Mouse (Mus musculus) ES-Bruce4 (cell line): ENCODE results near the gene Rpl35a. TPM values are rescaled to one million over a fixed set of nuclear protein-coding genes. Genes with fewer than 3 reads are reported as not detected.

ENCODE experiments used
- H3K27ac ChIP-seq: 2 replicates; pipeline ENCODE4 v1.5.1; 2012; ENCODE audit warnings: low read length, inconsistent platforms; ENCODE audit not compliant: insufficient read depth
- H3K27me3 ChIP-seq: 2 replicates; pipeline ENCODE4 v1.6.1; 2012; ENCODE audit warnings: mild to moderate bottlenecking, low read length, inconsistent platforms; ENCODE audit not compliant: control insufficient read depth, poor library complexity, insufficient read depth, severe bottlenecking
- H3K36me3 ChIP-seq: 2 replicates; pipeline ENCODE4 v1.6.1; 2012; ENCODE audit warnings: inconsistent platforms, mild to moderate bottlenecking, low read length, moderate library complexity; ENCODE audit not compliant: control insufficient read depth, poor library complexity, insufficient read depth, severe bottlenecking
- H3K4me1 ChIP-seq: one replicate; pipeline ENCODE4 v1.8.1; 2011; ENCODE audit warnings: low read length; ENCODE audit not compliant: control insufficient read depth, insufficient read depth
- H3K4me3 ChIP-seq: 2 replicates; pipeline ENCODE4 v1.5.1; 2011; ENCODE audit warnings: low read depth, mild to moderate bottlenecking, low read length
- H3K9ac ChIP-seq: 2 replicates; pipeline ENCODE4 v1.6.1; 2012; ENCODE audit warnings: low read depth, mild to moderate bottlenecking, inconsistent platforms; ENCODE audit not compliant: poor library complexity, severe bottlenecking
- H3K9me3 ChIP-seq: replicated peaks from 2 replicates; pipeline ENCODE4 v1.6.1; 2012; ENCODE audit warnings: mild to moderate bottlenecking, low read length, inconsistent platforms; ENCODE audit not compliant: control insufficient read depth, poor library complexity, insufficient read depth, severe bottlenecking
- CTCF ChIP-seq: IDR thresholded peaks from one replicate; pipeline ENCODE4 v1.8.1; 2011; ENCODE audit warnings: low read depth, low read length
- EP300 ChIP-seq: IDR thresholded peaks from 2 replicates; pipeline ENCODE4 v1.6.1; 2011; ENCODE audit warnings: low read depth, low read length; ENCODE audit not compliant: insufficient read depth
- POLR2A ChIP-seq: IDR thresholded peaks from one replicate; pipeline ENCODE4 v1.8.1; 2011; ENCODE audit warnings: low read length; ENCODE audit not compliant: insufficient read depth
- polyA plus RNA-seq: library from polyadenylated mRNA; stranded (reverse); fragments of >200 nt; gene quantifications from 2 replicates; pipeline ENCODE4 v1.2.4, GENCODE M21; 2011; ENCODE audit warnings: low read depth; ENCODE audit not compliant: missing spikeins, insufficient read depth, insufficient read length

The Rpl35a gene
- polyA plus RNA-seq, 1 experiment = 1,499 TPM

DNA sequence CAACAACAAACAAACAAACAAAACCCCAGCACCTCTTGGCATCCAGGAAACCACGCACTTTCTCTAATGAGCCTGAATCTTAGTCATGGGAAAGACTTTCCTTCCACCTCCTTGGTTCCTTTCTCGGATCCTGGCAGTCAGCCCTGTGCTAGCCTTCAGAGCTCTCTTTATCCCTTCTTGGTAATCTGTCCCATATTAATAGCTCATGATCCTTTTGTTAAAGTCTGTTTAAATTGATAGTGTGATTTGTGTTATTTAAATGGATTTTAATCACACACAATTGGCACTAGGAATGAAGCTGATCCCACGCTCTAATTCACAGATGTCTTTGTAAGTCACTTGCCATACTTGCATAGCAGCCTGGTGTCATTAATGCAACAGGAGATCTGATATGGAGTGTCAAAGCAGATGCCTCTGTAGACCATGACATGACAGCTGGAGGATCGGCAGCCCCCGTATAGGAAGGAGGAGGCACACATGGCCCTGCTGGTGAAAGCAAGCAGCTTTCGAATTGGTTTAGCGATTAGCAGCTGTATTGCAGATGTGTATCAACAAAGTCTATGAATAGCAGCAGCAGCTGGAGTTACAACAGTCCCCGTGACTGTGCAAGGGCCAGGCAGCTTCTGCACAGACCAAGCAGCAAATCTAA is 31.7 kb upstream of the Rpl35a start:
- H3K27ac ChIP-seq = no peak overlapping the region
- H3K36me3 ChIP-seq = no peaks in the 10 kb centered on the region; the same call in 1 of the 2 replicates
- TF ChIP-seq CTCF = no peak
- TF ChIP-seq POLR2A = no peak
- TF ChIP-seq EP300 = no peak
- H3K27me3 ChIP-seq = no peaks in the 10 kb centered on the region
- H3K4me3 ChIP-seq = no peak overlapping the region
- H3K4me1 ChIP-seq = no peaks in the 10 kb centered on the region
- no peak overlapping the region for H3K9ac ChIP-seq
- no peaks in the 10 kb centered on the region for H3K9me3 ChIP-seq

DNA sequence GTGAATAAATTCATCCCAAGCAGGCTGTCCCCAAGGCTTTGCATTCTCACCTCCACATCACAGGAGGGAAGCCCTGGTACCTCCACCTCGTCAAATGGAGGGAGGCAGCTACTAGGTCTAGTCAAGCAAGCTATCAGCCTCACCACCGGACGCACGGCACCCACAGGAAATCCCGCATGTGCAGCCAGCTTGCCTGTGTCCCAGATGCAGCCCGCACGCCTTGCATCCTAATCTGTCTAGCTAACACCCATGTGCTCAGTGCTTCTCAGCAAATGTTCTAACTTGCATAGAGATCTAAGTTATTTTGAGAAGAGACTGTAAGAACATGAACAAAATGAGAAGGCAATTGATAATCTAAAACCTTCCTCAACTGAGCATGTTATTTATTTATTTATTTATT is 29.9 kb upstream of the Rpl35a start:
- Histone ChIP-seq H3K27me3 (no peaks in the 10 kb centered on the region), H3K27ac (no peak overlapping the region), H3K4me3 (no peak overlapping the region), H3K9ac (no peak overlapping the region), H3K4me1 (no peaks in the 10 kb centered on the region), H3K9me3 (no peaks in the 10 kb centered on the region), H3K36me3 (no peaks in the 10 kb centered on the region; the same call in 1 of the 2 replicates)
- no peak for TF ChIP-seq EP300
- TF ChIP-seq CTCF = no peak
- TF ChIP-seq POLR2A = no peak

DNA sequence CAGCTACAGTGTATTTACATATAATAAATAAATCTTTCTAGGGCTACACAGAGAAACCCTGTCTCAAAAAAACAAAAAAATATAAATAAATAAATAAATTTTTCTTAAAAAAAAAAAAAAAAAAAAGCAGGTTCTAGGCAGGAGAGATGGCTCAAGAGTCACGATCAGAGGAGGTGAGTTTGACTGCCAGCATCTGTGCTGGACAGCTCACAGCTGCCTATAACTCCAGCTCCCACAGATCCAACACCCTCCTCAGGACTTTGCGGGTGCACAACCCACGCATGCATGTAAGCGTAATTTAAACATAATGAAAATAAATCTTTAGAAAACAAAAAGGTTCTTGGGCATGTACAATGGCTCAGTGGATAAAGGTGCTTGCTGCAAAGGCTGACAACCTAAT is 20.2 kb upstream of the Rpl35a start:
- Histone ChIP-seq H3K4me1 (peaks cover 2% of the 10 kb centered on the region), H3K27me3 (no peaks in the 10 kb centered on the region), H3K4me3 (no peak overlapping the region), H3K27ac (no peak overlapping the region), H3K9ac (no peak overlapping the region), H3K36me3 (no peaks in the 10 kb centered on the region), H3K9me3 (no peaks in the 10 kb centered on the region)
- TF ChIP-seq CTCF (no peak), EP300 (no peak), POLR2A (no peak)

DNA sequence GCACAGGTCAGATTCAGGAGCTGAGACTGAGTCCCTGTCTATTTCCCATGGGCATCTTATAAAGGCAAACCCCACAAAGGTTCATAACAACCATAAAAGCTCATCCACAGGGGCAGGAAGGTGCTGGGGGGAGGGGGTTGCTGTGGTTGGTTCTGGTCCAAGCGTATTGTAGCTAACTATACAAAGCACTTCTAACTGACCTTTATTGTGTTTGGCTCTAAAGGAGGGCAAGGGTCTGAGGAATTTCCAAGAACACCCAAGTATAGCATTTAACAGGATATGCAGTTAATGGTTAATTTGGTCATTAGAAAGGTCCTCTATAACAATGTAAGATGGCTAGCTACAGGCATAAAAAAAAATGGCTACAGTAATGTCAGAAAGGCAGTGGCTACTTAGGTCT is 13.6 kb upstream of the Rpl35a start:
- Histone ChIP-seq H3K4me3 (no peak overlapping the region), H3K27ac (no peak overlapping the region), H3K9ac (0 out of 2 replicates have a peak overlapping the region, but pooled peaks have one; percentile 8)

DNA sequence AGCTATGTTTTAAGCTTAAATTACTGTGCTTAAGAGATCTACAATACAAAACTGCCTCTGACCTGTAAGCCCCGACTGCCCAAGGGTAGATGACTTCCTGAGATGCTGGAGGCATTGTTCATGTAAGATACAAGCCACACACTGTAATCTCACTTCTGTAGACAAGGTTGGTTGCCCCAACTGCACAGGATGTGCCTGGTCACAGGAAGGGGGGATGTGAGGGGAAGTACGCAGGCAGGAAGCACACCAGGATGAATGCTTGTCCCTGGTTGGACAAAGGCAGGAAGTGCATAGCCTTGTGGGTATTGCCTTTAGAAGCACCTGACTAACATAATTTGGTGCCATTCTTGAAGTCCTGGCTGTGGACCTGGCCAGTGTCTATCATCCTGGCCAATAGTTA is 13.0 kb upstream of the Rpl35a start:
- no peaks in the 10 kb centered on the region for H3K9me3 ChIP-seq
- no peaks in the 10 kb centered on the region for H3K4me1 ChIP-seq
- H3K27ac ChIP-seq = peak overlapping the region; percentile 33; the same call in 1 of the 2 replicates
- no peaks in the 10 kb centered on the region for H3K36me3 ChIP-seq
- no peak for TF ChIP-seq CTCF
- TF ChIP-seq POLR2A = no peak
- no peak for TF ChIP-seq EP300
- peak overlapping the region; percentile 8; the same call in 1 of the 2 replicates for H3K9ac ChIP-seq
- peak overlapping the region; percentile 61 for H3K4me3 ChIP-seq
- no peaks in the 10 kb centered on the region for H3K27me3 ChIP-seq

More for the DNA sequence above, 13.6 kb upstream of the Rpl35a start:
- Histone ChIP-seq H3K4me1 (no peaks in the 10 kb centered on the region), H3K36me3 (no peaks in the 10 kb centered on the region), H3K27me3 (no peaks in the 10 kb centered on the region), H3K9me3 (no peaks in the 10 kb centered on the region)
- TF ChIP-seq CTCF (no peak), EP300 (no peak)

DNA sequence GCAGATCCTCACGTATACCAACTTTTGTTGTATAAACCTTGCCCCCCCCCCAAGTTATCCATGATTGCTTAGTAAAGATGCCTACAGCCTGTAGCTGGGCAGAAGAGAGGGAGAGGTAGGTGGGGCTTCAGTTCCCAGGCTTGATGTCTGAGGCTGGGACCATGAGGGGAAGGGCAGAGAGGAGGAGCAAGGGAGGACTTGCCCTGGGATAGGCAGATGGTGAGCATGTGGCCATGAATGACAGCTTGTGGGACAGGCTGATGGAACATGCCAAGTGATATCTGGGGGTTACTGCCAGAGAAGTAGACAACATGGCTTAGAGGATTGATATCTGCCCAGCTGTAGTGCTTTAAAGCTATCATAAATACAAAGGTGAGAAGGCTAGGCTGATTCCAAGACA is 8.2 kb upstream of the Rpl35a start:
- H3K9ac ChIP-seq = no peak overlapping the region
- H3K27ac ChIP-seq = no peak overlapping the region
- H3K27me3 ChIP-seq = no peaks in the 10 kb centered on the region
- no peak overlapping the region for H3K4me3 ChIP-seq
- no peaks in the 10 kb centered on the region for H3K36me3 ChIP-seq
- no peaks in the 10 kb centered on the region for H3K9me3 ChIP-seq
- no peak for TF ChIP-seq POLR2A
- TF ChIP-seq CTCF = no peak
- no peak for TF ChIP-seq EP300
- H3K4me1 ChIP-seq = no peaks in the 10 kb centered on the region
